Mouse (Mus musculus) mouse embryonic stem cell (cell line): Measurements from ENCODE around the gene Klf3.

Experiments used
- in situ Hi-C, 2 experiments: fragments of 300-500 bp; cut with MboI; formaldehyde crosslinking; loops; 1 replicate in 1 of 2; 3 replicates in 1 of 2; pipeline ENCODE4 v1.14.3; 2019 to 2020; ENCODE audit warnings: low sequenced_read_pairs in 2 of 2, low pct_unique_long_range_greater_than_20kb in 1 of 2, mixed read lengths in 1 of 2; ENCODE audit not compliant: unreplicated experiment in 1 of 2

Klf3 gene

DNA sequence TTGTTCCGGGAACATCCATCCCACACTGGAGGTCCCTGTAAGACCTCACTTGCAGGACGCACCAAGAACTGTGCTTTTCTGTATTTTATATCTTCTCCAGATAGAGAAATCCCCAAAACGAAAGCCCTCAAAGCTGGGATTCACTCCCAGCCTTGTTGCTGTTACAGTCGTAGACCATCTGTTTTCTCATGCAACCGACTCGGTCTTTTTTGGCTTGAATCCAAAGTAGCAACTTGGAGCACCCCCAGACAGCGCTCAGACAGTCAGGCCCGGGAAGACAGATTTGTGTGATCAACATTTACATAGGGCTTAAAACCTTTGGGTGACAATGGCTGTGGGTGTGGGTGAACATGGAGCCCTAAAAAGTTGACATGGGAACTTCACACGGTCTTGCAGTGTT, 59.1 kb downstream of the Klf3 start:
- in situ Hi-C loops: loop anchor here (5.0 to 25.0 kb wide), 3 partner anchors 40 to 477 kb away; no protein-coding TSS in a partner anchor

DNA sequence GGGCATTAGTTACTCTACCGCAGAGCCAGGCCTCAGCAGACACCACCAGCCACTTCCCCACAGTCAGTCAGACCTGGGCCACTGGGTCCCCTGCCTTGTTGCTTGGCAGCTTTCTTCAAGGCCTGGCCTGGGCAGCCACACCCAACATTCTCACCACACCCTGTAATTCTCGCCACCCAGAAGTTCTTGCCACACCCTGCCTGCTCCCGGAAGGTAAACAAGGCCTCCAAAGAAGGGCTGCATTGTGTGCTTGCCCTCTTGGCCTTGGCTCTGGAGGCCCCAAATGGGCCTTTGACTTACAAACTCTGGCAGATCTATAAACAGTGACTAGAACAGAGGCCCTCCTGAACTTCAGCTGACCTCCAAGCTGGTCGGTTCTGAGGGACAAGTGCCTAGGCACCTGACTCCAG, 61.5 kb downstream of the Klf3 start:
- in situ Hi-C loops: loop anchor here (5.0 to 25.0 kb wide), 3 partner anchors 42 to 480 kb away; no protein-coding TSS in a partner anchor

DNA sequence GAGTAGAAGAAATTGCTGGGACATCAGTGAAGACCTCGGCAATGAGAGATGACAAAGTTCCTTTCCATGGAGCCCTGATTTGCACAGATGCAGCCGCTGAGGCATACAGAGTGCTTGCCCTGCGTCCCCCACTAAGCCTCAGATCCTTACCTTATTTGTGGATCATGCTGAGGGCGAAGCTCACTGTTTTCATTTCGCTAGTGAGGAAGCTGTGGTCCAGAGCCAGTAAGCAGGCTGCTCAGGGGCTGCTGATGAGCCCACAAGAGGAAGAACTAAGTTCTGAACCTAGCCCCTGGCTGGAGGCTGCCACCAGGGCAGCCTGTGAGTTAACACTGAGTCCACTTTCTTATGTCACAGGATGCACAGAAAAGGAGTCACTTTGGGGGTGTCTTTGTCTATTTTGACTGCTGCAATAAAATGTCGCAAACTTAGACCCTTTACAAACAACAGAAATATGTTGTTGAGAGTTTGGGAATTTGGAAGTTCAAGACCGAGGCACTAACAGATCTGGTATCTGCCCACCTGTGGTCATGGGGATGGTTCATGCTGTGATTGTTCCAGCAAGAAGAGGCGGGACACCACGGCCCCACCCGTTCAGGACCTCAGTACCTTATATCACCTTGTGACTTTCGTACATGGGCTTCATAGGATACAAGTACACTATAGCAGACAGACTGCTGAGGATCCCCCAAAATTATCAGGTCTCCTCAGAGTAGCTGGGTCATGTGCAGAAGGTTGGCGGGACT, 62.2 kb downstream of the Klf3 start:
- in situ Hi-C loops: loop anchor here (10.0 to 25.0 kb wide), 2 partner anchors 378 to 481 kb away; no protein-coding TSS in a partner anchor

DNA sequence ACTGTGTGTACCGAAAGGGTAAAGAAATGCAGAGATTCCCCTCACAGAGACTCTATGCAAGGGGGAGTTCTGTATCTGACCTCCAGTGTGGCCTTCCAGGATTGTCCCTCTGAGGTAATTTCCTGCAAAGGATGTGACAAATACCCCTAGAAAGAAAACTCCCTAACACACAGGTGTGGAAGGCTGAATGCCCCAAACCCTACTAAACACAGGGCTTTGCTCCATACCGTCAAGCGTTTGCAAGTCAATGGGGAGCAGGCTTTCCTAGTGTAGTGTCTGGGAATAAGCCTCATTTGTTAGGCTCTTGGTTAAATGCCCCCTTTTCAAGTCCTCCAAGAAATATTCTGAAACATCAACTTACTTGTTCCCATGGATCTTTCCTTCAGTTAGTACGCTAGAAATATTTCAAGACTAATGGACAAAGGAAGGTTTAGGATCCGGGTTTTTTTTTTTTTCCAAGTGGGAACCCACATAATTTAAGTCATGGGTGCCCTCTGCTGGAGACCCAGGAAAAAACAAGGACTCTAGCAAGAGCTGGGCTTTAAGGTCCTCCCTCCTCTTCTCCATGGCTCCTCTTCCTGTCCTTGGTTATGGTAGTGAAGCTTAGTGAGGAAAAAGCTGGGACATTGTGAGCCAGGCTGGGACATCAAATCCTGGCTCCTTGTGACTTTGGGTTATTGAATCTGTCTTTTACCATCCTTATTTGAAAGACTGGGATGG, 63.3 kb downstream of the Klf3 start:
- in situ Hi-C loops: loop anchor here (10.0 to 25.0 kb wide), 2 partner anchors 379 to 482 kb away; no protein-coding TSS in a partner anchor

DNA sequence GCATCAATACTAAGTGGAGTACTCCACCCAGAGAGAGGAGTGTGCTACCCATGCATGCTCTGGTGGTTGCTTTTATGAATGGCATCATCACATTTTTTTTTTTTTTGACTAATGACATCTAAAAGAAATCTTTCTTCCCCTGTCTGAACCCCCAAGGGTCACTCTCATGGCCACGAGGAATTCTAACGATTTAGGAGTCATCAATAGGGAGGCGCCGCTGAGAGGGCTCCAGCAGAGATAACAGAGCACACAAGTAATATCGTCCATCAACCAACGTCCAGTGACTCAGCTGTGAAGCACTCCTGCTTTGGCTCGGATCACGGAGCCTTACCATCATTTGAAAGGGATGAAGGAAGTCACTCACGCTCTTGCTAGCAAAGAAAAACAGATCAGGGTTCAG, 63.9 kb downstream of the Klf3 start:
- in situ Hi-C loops: loop anchor here (10.0 to 25.0 kb wide), 2 partner anchors 380 to 482 kb away; no protein-coding TSS in a partner anchor

DNA sequence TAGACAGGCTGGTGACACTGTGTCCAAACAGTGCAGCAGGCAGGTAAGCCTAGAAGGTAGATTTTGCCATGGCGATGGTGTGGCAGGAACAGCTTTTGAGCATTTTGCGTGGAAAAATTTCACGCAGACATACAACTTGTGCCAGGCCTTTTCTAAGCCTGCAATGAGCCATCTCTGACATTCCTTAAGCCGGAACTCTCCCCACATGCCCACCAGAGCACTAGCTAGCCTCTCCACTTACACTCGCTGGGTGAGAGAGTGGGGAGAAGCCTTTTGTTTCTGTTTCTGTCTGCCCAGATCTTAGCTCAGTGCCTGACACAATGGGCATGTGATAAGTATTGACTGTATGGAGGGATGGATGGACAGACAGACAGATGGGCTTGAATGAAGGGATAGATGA, 64.4 kb downstream of the Klf3 start:
- in situ Hi-C loops: loop anchor here (10.0 to 25.0 kb wide), 2 partner anchors 380 to 483 kb away; no protein-coding TSS in a partner anchor

DNA sequence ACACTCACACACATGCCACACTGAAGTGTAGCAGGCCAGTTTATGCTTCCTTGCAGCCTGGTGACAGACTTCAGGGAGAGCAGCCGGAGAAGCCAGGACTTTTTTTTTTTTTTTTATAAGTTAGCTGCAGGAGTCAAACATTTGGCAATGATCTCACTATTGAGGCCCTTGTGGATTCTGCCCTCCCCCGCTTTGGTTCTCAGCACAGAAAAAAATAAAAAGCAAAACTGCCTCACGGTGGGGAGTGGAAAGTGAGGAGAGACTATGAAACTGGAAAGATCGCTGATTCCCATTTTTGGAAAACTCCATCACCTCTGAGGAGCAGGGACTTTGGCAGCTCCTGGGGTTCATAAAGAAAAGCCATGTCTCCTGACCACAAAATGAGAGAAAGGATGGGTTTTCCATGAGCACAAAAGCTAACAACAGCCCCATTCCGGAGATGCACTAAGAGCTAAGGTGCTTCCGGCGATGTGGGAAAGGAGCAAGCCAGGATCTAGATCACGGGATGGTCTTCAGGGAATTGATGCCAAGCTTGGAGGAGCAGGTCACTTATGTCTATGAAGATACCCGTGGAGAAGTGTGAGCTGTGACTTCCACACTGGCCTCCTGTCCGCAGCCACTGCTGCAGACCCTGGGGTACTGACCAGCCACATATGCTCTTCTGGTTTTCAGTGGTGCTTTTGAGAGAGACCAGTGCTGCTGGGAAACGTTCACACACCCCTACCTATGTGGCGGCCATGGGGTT, 73.1 kb downstream of the Klf3 start:
- in situ Hi-C loops: no loop called here

DNA sequence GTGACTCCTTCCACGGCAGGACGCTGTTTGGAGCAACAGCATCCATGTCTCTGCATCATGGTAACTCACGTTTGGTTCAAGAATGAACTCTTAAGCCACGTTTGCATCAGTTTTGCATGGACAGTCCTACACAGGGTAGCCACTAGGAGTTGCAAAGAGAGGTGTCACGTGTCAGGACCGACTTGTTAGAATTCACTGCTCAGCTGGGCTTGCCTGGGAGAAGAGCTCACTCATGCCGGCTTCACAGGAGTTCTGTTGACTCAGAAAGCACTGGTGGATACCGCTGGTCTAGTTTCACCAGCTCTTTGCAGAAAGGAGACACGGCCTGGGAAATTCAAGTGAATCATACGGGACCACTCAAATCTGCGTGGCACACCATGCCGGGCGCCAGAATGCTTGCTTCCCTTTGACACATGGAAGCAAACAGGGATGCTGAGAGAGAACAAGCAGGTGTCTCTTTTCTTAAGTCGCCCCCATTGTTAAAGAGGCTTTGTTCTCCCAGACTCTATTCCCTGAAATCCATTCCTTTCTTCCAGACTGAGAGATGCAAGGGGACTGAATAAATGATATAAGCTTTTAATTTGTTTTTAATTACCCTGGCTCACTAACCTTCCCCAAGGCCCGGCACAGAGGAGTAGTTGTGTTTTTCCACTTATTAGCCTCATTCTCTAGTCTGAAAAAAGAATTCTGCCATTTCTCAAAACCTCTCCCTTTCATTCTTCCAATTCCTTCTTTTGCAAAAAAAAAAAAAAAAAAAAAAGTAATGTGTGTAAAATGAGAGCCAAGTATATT, 74.2 kb downstream of the Klf3 start:
- in situ Hi-C loops: no loop called here

DNA sequence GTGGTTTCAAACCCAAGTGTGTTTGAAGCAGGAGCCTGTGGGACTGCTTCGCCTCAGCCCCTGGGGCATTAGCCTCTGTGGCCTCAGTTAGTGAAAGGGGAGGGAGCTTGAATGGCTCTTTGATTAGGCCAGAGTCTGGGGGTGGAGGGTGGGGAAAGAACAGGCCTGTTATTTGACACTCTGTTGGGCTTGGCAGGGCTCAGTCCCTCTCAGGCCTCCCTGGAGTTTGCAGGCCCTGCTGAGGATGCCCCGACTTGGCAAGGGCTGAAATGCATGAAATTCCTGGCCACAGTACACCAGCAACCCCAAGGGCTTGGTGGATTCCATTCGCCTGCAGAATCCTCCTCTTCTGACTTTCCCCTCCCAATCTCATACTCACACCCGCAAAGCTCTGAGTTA, 74.8 kb downstream of the Klf3 start:
- in situ Hi-C loops: no loop called here

DNA sequence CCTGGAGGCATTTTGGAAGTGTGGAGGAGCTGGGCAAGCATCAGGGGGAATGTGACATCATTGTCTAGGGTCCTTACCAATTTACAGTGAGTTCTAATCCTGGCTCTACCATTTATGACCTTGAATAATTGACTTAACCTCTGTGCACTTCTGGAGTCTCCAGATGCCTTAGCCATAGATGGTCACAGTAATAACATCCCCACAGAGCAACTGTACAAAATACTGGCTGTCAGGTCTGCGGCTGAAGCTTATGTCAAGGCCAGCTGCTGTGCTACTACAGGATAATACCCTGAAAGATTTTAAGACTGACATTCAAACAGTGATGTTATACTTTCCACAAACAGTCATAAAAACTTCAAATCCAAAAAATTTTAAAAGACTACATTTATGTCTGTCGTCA, 75.3 kb downstream of the Klf3 start:
- in situ Hi-C loops: no loop called here

DNA sequence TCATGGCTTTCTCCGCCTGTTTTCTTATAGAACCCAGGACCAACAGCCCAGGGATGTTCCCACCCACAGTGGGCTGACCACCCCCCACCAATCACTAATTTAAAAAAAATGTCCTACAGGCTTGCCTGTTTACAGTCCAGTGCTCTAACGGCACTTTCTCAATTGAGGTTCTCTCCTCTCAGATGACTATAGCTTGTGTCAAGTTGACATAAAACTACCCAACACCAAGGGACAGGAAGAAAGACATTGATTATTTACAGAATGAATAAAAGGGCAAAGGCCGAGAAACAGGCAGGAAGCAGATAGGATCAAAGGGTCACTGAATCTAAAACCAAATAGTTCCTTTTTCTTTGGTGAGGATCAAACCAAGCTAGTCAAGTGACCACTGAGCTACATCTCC, 76.1 kb downstream of the Klf3 start:
- in situ Hi-C loops: no loop called here

DNA sequence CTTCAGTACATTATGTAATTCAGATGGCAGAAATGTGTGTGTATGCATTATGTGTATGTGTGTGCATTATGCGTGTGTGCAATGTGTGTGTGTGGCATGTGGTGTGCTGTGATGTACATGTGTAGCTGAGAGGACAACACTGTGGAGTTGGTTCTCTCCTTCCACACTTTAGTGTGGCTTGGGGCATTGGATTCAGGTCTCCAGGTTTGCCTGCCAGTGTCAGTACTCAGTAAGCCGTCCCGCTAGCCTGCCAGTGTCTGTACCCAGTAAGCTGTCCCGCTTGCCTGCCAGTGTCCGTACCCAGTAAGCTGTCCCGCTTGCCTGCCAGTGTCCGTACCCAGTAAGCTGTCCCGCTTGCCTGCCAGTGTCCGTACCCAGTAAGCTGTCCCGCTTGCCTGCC, 78.4 kb downstream of the Klf3 start:
- in situ Hi-C loops: loop anchor here in 1 of 2 experiments (10.0 kb wide), 1 partner anchor 323 kb away; no protein-coding TSS in a partner anchor

DNA sequence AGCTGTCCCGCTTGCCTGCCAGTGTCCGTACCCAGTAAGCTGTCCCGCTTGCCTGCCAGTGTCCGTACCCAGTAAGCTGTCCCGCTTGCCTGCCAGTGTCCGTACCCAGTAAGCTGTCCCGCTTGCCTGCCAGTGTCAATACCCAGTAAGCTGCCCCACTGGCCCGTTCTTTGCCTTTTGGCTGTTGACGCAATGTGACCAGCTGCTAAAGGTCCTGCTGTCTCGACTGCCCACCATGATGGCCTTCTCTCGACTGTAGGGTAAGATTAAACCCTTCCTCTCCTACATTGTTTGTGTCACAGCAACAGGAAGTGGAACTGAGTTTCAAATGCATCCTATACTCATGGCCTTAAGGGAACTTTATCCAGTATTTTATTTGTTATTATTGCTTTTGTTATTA, 78.8 kb downstream of the Klf3 start:
- in situ Hi-C loops: loop anchor here in 1 of 2 experiments (10.0 kb wide), 1 partner anchor 323 kb away; no protein-coding TSS in a partner anchor
